Mouse (Mus musculus) CD4-positive naive resting alpha-beta T cell, adult 76 days (primary cell): Measurements from ENCODE around the gene Wnt2. TPM values are rescaled to one million over a fixed set of nuclear protein-coding genes. Genes with fewer than 3 reads are reported as not detected.

Experiments used
- total RNA-seq: library from RNA; stranded (reverse); gene quantifications from one replicate; pipeline ENCODE4 v1.2.4, GENCODE M21; 2023

Wnt2 gene
- not detected for total RNA-seq

GRCm38 (mm10) chr6:18029746-18030656 lies at the start of gene Wnt2:
Gene Wnt2 (minus strand): TSS chr6:18030585.

Other genes with a start within 250 kb of the Wnt2 start
- gene Asz1, start 78.5 kb upstream of the Wnt2 start, total RNA-seq, result not detected
- gene Cftr, start 140.1 kb upstream of the Wnt2 start, total RNA-seq, result not detected